Mouse (Mus musculus) kidney, adult 2 months (tissue): ENCODE measurements around the gene Pparg. TPM values are rescaled to one million over a fixed set of nuclear protein-coding genes. Genes with fewer than 3 reads are reported as not detected.

Experiments used
- DNase-seq: peaks from one replicate; pipeline ENCODE4 v3.0.0; 2021
- H3K27ac ChIP-seq: fragments of 200-500 bp; 2 replicates; pipeline ENCODE4 v1.5.1; 2012; ENCODE audit warnings: low read depth, low read length, control low read depth, inconsistent platforms; ENCODE audit not compliant: insufficient read depth
- H3K27me3 ChIP-seq: fragments of 200-500 bp; replicated peaks from 2 replicates; pipeline ENCODE4 v1.6.1; 2012; ENCODE audit warnings: mild to moderate bottlenecking, moderate library complexity, low read length, inconsistent platforms; ENCODE audit not compliant: control insufficient read depth, insufficient read depth
- H3K36me3 ChIP-seq: fragments of 200-500 bp; 2 replicates; pipeline ENCODE4 v1.6.1; 2012; ENCODE audit warnings: mild to moderate bottlenecking, moderate library complexity, low read length, inconsistent platforms; ENCODE audit not compliant: control insufficient read depth, insufficient read depth
- H3K4me1 ChIP-seq: fragments of 200-500 bp; 2 replicates; pipeline ENCODE4 v1.6.1; 2011; ENCODE audit warnings: low read length; ENCODE audit not compliant: control insufficient read depth, insufficient read depth
- H3K4me3 ChIP-seq: fragments of 200-500 bp; 2 replicates; pipeline ENCODE4 v1.5.1; 2011; ENCODE audit warnings: mild to moderate bottlenecking, low read depth, low read length, control low read depth; ENCODE audit not compliant: insufficient read depth
- CTCF ChIP-seq: fragments of 200-500 bp; conservative IDR thresholded peaks from 2 replicates; pipeline ENCODE4 v1.5.1; 2011; ENCODE audit warnings: low read depth, mild to moderate bottlenecking, control low read depth, low read length, moderate library complexity, mixed read lengths; ENCODE audit not compliant: insufficient read depth, insufficient read length
- POLR2A ChIP-seq: fragments of 200-500 bp; IDR thresholded peaks from one replicate; pipeline ENCODE4 v1.6.1; 2011; ENCODE audit warnings: low read depth, low read length, control low read depth
- WGBS: fragments of 180-500 bp; shearing (Covaris S2); methylation state at CpG from one replicate; pipeline ENCODE4 v1.1.7; 2018; 5-methylcytosine and 5-hydroxymethylcytosine counted together
- polyA plus RNA-seq: library from polyadenylated mRNA; depleted of rRNA; stranded (reverse); fragments of >200 nt; gene quantifications from 2 replicates; pipeline ENCODE4 v1.2.3, GENCODE M21; 2012

Gene Pparg
- polyA plus RNA-seq, 1 experiment = 13.5 TPM

DNA sequence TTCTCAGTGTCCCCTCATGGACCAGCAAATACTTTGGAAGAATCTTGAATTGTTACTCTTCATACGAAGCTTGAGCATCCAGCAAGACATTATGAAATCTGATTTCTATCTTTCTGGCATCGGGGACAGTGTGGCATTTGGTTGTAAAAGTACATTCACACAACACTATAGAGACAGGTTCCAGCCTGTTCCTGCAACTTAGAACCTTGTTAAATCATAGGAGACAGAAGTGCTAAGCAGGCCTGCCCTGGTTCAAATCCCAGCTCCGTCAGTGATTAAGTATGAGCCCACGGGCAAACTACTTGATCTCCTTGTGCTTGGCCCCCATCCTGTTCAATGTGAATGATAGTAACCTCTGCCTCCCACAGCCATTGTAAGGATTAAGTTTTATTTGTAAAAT lies 41.1 kb upstream of the Pparg start:
- TF ChIP-seq CTCF (no peak), POLR2A (no peak)
- H3K27me3 ChIP-seq = no peaks in the 10 kb centered on the region; the same call in 1 of the 2 replicates
- no peak overlapping the region for H3K4me3 ChIP-seq
- WGBS = 89% methylated on average over 4 of the region's 4 CpGs
- no peak for DNase-seq
- H3K36me3 ChIP-seq = no peaks in the 10 kb centered on the region
- H3K4me1 ChIP-seq = no peaks in the 10 kb centered on the region
- no peak overlapping the region for H3K27ac ChIP-seq

DNA sequence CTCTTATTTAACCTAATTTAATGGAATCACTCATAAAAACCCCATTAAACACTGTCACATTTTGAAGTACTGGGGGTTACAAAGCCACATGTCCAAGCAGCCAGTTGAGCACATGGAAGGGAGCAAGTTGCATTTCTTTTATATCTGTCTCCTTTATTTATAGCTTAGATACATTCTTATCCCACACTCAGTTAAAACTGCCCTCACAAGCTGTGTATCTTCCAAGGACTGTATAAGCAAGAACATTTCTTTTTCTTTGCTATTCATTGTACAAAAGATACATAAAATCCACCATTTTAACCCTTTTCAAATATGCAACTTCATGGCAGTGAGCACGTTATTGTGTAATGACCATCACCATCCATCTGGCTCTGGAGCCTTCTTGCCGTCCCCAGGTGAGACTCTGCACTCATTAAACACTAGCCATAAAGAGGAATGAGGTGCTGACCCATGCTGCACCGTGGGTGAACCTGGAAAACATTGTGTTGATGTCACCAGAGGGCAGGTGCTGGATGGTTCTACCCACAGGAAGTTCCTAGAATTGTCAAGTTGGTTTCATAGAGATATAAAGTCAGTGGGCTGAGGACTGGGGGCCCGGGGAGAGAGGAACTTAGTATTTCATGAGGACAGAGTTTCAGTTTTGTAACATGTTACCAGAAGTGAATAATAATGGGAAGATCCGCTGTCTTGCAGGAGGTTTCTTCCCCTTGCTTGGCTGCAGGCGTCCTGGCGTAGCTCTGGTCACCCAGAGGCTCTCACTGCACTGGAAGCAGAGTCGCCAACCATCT lies 39.6 kb upstream of the Pparg start:
- no peak overlapping the region for H3K4me3 ChIP-seq
- DNase-seq = no peak
- TF ChIP-seq POLR2A = no peak
- no peak for TF ChIP-seq CTCF
- H3K4me1 ChIP-seq = no peaks in the 10 kb centered on the region
- H3K36me3 ChIP-seq = no peaks in the 10 kb centered on the region
- no peaks in the 10 kb centered on the region; the same call in 1 of the 2 replicates for H3K27me3 ChIP-seq
- 72% methylated on average over 8 of the region's 8 CpGs for WGBS
- no peak overlapping the region for H3K27ac ChIP-seq

DNA sequence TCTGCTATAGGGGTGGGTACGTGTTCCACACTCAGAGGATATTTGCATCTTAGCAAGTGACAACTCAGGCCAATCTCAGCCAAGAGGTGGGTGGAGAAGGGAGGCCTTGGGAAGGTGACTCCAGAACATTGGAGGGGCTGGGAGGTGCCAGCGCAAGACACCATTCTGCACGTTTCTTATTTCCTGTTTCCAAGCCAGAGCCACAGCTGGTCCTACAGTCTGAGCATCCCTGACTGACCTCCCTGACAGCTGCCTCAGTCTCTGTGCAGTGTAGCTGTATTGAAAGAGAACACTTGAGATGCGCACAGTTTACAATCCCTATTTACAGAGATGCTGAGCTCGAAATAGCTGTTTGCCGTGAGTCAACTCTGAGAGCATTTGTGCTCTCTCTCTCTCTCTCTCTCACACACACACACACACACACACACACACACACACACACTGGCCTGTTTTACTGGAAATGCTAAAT lies 38.8 kb upstream of the Pparg start:
- Histone ChIP-seq H3K36me3 (no peaks in the 10 kb centered on the region), H3K4me1 (no peaks in the 10 kb centered on the region), H3K27ac (no peak overlapping the region), H3K4me3 (no peak overlapping the region), H3K27me3 (no peaks in the 10 kb centered on the region; the same call in 1 of the 2 replicates)
- no peak for TF ChIP-seq POLR2A
- no peak for TF ChIP-seq CTCF
- 64% methylated on average over 6 of the region's 6 CpGs for WGBS
- DNase-seq = no peak

DNA sequence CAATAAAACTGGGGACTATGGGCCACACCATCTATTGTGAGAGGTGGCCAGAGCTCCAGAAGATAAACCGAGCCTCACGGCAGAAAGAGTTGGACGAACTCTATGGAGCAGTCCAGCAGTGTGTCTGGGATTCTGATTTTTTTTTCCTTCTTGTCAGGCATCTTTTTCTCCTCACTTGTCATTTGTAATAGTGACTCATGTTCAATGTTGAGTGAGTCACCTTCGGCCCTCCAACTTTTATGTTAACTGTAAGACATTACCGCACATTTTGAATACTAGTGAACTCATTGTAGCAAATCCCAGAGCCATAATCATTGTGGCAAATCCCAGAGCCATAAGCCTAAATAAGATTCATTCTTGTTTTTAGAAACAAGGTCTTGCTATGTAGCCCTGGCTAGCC lies 37.8 kb upstream of the Pparg start:
- no peak overlapping the region for H3K4me3 ChIP-seq
- 90% methylated on average over 5 of the region's 5 CpGs for WGBS
- TF ChIP-seq CTCF (no peak), POLR2A (no peak)
- no peaks in the 10 kb centered on the region; the same call in 1 of the 2 replicates for H3K27me3 ChIP-seq
- no peak for DNase-seq
- H3K36me3 ChIP-seq = no peaks in the 10 kb centered on the region
- no peak overlapping the region for H3K27ac ChIP-seq
- H3K4me1 ChIP-seq = no peaks in the 10 kb centered on the region

DNA sequence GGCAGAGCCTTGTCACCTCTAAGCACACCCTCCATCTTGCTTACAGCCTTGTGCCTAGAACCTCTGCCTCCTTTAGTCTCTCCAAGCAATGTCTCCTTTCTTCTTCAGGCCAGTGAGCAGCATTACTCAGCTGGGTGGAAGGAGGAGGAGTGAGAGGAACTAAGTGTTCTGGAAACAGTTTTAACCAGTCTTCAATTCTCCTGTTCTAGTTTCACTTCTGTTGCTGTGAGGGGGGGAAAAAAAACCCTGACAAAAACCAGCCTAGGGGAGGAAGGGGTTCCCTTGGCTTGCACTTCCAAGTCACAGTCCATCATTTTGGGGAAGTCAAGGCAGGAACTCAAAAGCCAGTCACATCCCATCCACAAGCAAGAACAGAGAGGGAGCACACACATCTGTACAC lies 29.8 kb upstream of the Pparg start:
- no peaks in the 10 kb centered on the region for H3K4me1 ChIP-seq
- DNase-seq = peak; percentile 8
- TF ChIP-seq CTCF = no peak
- no peak overlapping the region for H3K27ac ChIP-seq
- no peak overlapping the region for H3K4me3 ChIP-seq
- H3K36me3 ChIP-seq = no peaks in the 10 kb centered on the region
- H3K27me3 ChIP-seq = no peaks in the 10 kb centered on the region

DNA sequence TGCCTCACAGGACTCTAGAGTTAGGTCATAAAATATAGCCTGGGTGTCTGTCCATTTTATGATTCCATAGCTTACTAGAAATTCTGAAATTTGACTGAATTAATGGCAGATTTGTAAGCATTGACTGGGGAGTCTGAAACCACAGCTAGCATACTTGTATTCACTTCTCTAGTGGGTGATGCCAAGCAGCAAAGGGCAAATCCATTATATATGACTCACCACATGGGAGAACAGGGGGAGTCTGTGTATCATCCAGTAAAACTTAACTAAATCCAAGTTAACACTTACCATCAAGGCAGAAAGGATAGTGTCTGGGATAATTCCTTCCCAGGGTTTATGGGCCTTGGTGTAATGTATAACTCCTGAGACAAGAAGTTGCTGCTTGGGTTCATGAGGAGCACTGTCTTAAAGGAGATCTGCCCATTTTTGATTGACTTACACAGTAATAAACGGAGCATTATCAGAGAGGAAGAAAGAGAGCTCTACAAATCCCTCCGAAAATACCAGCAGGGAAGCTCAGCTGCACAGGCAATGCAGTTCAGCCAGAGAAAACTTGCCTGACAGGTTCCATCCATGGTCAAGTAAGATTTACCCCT lies 27.6 kb upstream of the Pparg start:
- no peak overlapping the region for H3K27ac ChIP-seq
- no peaks in the 10 kb centered on the region for H3K36me3 ChIP-seq
- H3K27me3 ChIP-seq = no peaks in the 10 kb centered on the region
- H3K4me3 ChIP-seq = no peak overlapping the region
- no peak for DNase-seq
- WGBS = 33% methylated on average over 2 of the region's 2 CpGs
- H3K4me1 ChIP-seq = no peaks in the 10 kb centered on the region
- TF ChIP-seq POLR2A (no peak), CTCF (no peak)

DNA sequence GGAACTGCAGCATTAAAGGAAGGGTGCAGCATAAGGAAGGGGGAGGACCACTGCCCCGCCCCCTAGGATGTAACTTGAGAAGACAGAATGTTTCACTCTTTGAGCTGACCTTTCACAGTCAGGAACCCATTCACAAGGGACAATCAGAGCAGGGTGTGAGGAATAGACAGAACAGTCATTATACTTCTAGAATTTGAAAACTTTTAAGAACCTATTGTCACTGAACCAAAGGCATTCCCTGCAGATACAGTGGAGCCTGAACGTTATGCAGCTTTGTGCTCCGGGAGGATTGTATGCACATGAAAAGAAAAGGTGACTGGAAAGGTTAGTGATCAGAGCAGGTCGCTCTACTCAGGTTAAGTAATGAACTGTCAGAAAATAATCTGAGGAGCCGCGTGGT lies 25.2 kb upstream of the Pparg start:
- no peak for DNase-seq
- Histone ChIP-seq H3K27me3 (no peaks in the 10 kb centered on the region), H3K4me1 (no peaks in the 10 kb centered on the region), H3K36me3 (no peaks in the 10 kb centered on the region), H3K27ac (no peak overlapping the region), H3K4me3 (no peak overlapping the region)
- 52% methylated on average over 6 of the region's 6 CpGs for WGBS
- TF ChIP-seq POLR2A (no peak), CTCF (no peak)
